Mouse (Mus musculus): Measurements from ENCODE around the gene Scd2. TPM values are rescaled to one million over a fixed set of nuclear protein-coding genes. Genes with fewer than 3 reads are reported as not detected.
"Not testable (repeated sequence)": the region's sequence is repeated elsewhere in the genome, so short reads cannot be mapped to it uniquely, and the experiment has no call there.

The Scd2 gene
- polyA plus RNA-seq, 1 experiment from 2014 or later: 205 TPM

DNA sequence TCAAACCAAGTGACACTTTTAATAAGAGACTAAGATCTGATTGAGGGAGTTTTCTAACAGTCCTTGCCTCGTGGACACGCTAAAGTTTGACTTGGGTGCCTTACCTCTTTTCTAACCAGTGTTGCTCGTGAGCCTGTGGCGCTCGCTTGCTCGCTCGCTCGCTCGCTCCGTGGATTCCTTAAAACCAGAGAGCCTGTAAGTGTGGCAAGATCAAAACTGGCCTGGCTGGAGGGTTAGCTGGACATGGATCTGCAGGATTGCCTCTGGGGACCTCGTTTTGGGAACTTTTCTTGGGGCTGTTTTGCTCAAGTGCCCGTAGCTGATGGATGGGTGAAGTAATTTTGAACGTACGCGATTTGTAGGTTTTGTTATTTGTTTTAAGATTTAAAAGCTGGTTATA, 12.2 kb downstream of the Scd2 start:
- peaks cover 77% of the 10 kb centered on the region for H3K36me3 ChIP-seq (ENCODE audit: control insufficient read depth, insufficient read depth, low read length)

DNA sequence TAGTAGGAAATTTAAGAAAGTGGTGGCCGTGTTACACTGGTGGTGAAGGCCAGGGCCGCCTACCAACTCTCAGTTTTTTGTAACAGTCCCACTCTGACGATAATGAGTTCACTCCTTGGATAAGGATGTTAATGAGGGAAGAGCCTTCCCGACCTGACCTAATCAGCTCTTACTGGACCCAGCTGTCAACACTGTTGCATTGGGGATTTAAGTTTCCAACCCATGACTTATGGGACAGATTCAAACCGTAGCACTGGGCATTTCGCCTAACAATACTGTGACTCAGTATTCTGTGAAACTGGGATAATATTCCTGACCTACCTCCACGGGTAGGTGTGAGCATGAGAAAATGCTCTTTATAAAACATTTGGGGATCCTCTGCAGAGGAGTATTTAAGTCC, 12.7 kb downstream of the Scd2 start:
- ATAC-seq (ENCODE audit: low FRiP score, low TSS enrichment): no peak
- H3K36me3 ChIP-seq (ENCODE audit: control insufficient read depth, insufficient read depth, low read length): peaks cover 73% of the 10 kb centered on the region

More for the DNA sequence above, 12.2 kb downstream of the Scd2 start:
- peaks cover 16% of the 10 kb centered on the region for H3K4me1 ChIP-seq (ENCODE audit: control insufficient read depth, insufficient read depth, low read length)
- H3K27ac ChIP-seq (ENCODE audit: low read depth, low read length): no peak overlapping the region
- no peak overlapping the region for H3K9ac ChIP-seq (ENCODE audit: low read depth, low read length)
- H3K9me3 ChIP-seq (ENCODE audit: control insufficient read depth, low read length): no peaks in the 10 kb centered on the region
- no peak overlapping the region for H3K4me2 ChIP-seq (replicated peaks; ENCODE audit: low read depth, low read length)
- no peak overlapping the region for H3K4me3 ChIP-seq (ENCODE audit: low read length)
- WGBS: 93% methylated on average over 15 of the region's 15 CpGs
- no peaks in the 10 kb centered on the region for H3K27me3 ChIP-seq (ENCODE audit: control insufficient read depth, insufficient read depth, low read length)
- ATAC-seq (ENCODE audit: low FRiP score, low TSS enrichment): no peak

DNA sequence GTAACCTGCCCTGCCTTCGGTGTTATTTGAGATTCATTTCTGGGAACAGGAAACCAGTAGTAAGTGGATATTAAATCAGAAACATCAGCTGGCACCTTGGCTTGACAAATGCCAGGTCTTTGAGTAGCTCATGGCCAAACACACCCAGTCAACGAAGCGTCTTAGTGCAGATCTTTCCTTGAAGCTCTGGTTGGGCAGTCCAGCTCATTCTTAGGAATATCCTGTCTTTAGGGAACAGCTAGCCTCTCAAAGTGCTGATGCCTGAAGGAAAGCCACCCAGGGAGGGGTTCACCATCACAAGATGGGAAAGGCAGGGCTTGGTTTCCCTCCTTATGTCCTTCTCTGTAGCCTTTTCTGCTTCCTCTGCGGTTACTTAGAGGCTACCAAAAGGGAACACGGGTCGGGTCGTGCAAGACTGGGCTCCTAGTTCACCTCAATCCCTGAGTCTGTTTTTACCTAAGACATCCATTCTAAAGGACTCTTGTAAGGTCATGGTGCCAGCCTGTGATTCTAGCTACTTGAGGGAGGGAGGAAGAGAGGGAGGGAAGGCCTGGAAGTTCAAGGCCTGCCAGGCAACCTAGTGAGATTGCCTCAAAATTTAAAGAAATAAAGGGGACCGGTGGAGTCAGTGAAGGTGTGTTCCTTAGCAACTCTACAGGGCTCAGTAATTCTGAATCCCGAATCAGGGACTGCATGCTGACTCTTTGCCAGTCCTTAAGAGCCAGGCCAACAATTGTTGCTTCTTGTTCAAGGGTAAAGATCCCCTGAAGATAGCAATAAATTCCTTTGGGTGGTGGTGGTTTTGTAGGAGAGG, 13.8 kb downstream of the Scd2 start:
- no peak overlapping the region for H3K4me3 ChIP-seq (ENCODE audit: low read length)
- whole genome bisulfite sequencing: 84% methylated on average over 9 of the region's 9 CpGs
- peaks cover 61% of the 10 kb centered on the region for H3K36me3 ChIP-seq (ENCODE audit: control insufficient read depth, insufficient read depth, low read length)
- H3K9me3 ChIP-seq (ENCODE audit: control insufficient read depth, low read length): no peaks in the 10 kb centered on the region
- peaks cover 27% of the 10 kb centered on the region for H3K4me1 ChIP-seq (ENCODE audit: control insufficient read depth, insufficient read depth, low read length)
- no peak overlapping the region for H3K4me2 ChIP-seq (replicated peaks; ENCODE audit: low read depth, low read length)
- no peak overlapping the region for H3K27ac ChIP-seq (ENCODE audit: low read depth, low read length)
- no peak for ATAC-seq (ENCODE audit: low FRiP score, low TSS enrichment)
- no peak overlapping the region for H3K9ac ChIP-seq (ENCODE audit: low read depth, low read length)
- no peaks in the 10 kb centered on the region for H3K27me3 ChIP-seq (ENCODE audit: control insufficient read depth, insufficient read depth, low read length)

More for the DNA sequence above, 12.7 kb downstream of the Scd2 start:
- H3K4me1 ChIP-seq (ENCODE audit: control insufficient read depth, insufficient read depth, low read length): peaks cover 16% of the 10 kb centered on the region
- WGBS: 78% methylated on average over 7 of the region's 7 CpGs
- no peak overlapping the region for H3K27ac ChIP-seq (ENCODE audit: low read depth, low read length)
- H3K27me3 ChIP-seq (ENCODE audit: control insufficient read depth, insufficient read depth, low read length): no peaks in the 10 kb centered on the region
- no peaks in the 10 kb centered on the region for H3K9me3 ChIP-seq (ENCODE audit: control insufficient read depth, low read length)
- no peak overlapping the region for H3K9ac ChIP-seq (ENCODE audit: low read depth, low read length)
- H3K4me2 ChIP-seq (replicated peaks; ENCODE audit: low read depth, low read length): no peak overlapping the region
- no peak overlapping the region for H3K4me3 ChIP-seq (ENCODE audit: low read length)

DNA sequence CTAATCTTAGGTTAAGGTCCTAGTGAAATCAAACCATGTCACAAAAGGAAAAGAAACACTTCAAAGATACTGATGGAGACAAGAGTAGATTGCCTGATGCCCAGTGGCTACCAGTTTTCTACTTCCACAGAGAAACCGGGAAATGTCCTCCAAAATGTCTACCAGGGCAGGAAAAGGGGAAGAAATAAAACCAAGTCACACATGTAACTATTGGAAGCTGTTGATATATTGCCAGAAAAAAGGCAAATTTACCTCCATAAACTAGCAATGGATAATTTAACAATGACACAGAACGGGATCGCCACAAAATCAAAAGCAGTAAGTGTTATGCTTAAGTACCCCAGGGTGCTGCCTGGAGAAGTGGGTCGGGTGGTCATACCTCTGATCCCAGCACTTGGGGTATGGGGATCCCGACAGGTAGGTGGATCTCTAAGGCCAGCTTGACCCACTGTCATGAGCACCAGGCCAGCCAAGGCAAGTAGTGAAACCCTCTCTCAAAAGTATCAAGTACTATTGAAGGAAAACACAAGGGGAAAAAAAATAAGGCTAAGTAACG, 14.5 kb downstream of the Scd2 start:
- H3K36me3 ChIP-seq (ENCODE audit: control insufficient read depth, insufficient read depth, low read length): peaks cover 54% of the 10 kb centered on the region
- no peak overlapping the region for H3K4me3 ChIP-seq (ENCODE audit: low read length)
- no peak overlapping the region for H3K27ac ChIP-seq (ENCODE audit: low read depth, low read length)
- 82% methylated on average over 6 of the region's 6 CpGs for WGBS
- no peak overlapping the region for H3K4me2 ChIP-seq (replicated peaks; ENCODE audit: low read depth, low read length)
- peaks cover 21% of the 10 kb centered on the region for H3K4me1 ChIP-seq (ENCODE audit: control insufficient read depth, insufficient read depth, low read length)
- H3K27me3 ChIP-seq (ENCODE audit: control insufficient read depth, insufficient read depth, low read length): no peaks in the 10 kb centered on the region
- no peak for ATAC-seq (ENCODE audit: low FRiP score, low TSS enrichment)
- H3K9me3 ChIP-seq (ENCODE audit: control insufficient read depth, low read length): no peaks in the 10 kb centered on the region
- H3K9ac ChIP-seq (ENCODE audit: low read depth, low read length): no peak overlapping the region

DNA sequence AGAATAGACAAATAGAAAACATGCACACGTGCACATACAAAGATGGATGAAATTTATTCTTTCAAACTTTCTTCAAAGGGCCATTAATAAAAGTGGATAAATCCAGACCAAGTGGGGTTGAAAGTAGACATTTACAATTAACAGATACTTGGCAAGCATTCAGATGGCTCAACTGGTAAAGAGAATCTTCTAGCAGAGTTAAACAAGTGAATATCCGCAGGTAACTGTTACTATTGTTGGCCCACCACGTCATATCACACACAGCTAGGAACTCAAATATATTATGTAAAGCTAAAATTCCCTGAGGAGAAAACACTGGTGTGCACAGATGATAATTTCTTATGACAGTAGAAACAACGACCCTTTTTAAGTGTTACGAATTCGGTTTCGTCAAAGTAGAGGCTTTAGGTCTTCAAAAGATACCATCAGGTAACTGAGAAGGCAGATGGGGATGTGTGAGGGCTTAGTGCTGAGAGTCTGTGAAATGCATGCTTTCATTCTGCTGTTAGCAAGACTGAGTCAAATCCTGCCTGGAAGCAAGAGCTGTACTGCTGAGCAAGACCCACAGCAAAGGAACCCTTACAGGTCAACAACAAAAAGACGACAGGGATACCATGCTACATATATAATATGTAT, 15.3 kb downstream of the Scd2 start:
- H3K36me3 ChIP-seq (ENCODE audit: control insufficient read depth, insufficient read depth, low read length): peaks cover 47% of the 10 kb centered on the region
- H3K4me3 ChIP-seq (ENCODE audit: low read length): no peak overlapping the region
- H3K4me1 ChIP-seq (ENCODE audit: control insufficient read depth, insufficient read depth, low read length): peaks cover 20% of the 10 kb centered on the region
- H3K4me2 ChIP-seq (replicated peaks; ENCODE audit: low read depth, low read length): no peak overlapping the region
- ATAC-seq (ENCODE audit: low FRiP score, low TSS enrichment): no peak
- no peak overlapping the region for H3K9ac ChIP-seq (ENCODE audit: low read depth, low read length)
- H3K27me3 ChIP-seq (ENCODE audit: control insufficient read depth, insufficient read depth, low read length): no peaks in the 10 kb centered on the region
- no peaks in the 10 kb centered on the region for H3K9me3 ChIP-seq (ENCODE audit: control insufficient read depth, low read length)
- 87% methylated on average over 8 of the region's 8 CpGs for WGBS
- H3K27ac ChIP-seq (ENCODE audit: low read depth, low read length): no peak overlapping the region

DNA sequence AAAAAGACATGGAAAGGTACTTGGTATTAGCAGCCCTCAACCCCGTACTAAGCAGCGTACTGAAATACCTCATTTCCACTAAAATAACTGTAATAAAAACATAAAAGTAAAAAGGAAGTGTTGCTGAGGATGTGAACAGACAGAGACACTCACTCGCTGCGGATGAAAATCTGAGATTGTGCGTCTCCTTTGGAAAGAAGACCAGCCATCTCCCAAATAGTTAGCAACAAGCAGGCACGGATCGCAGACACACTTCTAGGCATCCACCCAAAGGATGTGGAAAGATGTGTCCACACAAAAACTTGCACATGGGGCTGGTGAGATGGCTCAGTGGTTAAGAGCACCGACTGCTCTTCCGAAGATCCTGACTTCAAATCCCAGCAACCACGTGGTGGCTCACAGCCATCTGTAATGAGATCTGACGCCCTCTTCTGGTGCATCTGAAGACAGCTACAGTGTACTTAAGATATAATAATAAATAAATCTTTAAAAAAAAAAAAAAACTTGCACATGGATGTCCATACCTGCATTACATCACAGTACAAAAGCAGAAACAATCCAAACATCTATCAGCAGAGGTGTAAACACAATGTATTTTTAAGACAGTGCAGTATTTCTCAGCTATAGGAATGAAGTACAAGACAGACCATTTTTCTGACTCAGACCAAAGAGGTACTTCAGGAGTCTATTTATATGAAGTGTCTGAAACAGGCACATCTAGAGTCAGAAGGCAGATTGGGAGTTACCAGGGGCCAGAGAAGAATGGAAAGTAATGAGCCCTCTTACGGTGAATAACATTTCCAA, 16.1 kb downstream of the Scd2 start:
- Histone ChIP-seq H3K4me3 (ENCODE audit: low read length) (no peak overlapping the region), H3K4me1 (ENCODE audit: control insufficient read depth, insufficient read depth, low read length) (peaks cover 25% of the 10 kb centered on the region), H3K27ac (ENCODE audit: low read depth, low read length) (no peak overlapping the region), H3K4me2 (replicated peaks; ENCODE audit: low read depth, low read length) (no peak overlapping the region), H3K9me3 (ENCODE audit: control insufficient read depth, low read length) (no peaks in the 10 kb centered on the region), H3K27me3 (ENCODE audit: control insufficient read depth, insufficient read depth, low read length) (no peaks in the 10 kb centered on the region), H3K36me3 (ENCODE audit: control insufficient read depth, insufficient read depth, low read length) (peaks cover 39% of the 10 kb centered on the region), H3K9ac (ENCODE audit: low read depth, low read length) (no peak overlapping the region)
- 85% methylated on average over 12 of the region's 12 CpGs for WGBS
- ATAC-seq (ENCODE audit: low FRiP score, low TSS enrichment): no peak

DNA sequence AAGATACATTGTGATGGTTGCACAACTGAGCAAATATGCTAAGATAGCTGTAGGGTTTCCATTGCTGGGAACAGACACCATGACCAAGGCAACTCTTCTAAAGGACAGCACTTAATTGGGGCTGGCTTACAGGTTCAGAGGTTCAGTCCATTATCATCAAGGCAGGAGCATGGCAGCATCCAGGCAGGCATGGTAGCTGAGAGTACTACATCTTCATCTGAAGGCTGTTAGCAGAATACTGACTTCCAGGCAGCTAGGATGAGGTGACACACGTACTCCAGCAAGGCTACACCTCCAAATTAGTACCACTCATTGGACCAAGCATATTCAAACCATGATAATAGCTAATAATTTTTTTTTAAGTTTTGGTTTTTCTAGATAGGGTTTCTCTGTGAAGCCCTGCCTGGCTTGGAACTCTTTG, 16.7 kb downstream of the Scd2 start:
- H3K9ac ChIP-seq (ENCODE audit: low read depth, low read length): not testable (repeated sequence)

DNA sequence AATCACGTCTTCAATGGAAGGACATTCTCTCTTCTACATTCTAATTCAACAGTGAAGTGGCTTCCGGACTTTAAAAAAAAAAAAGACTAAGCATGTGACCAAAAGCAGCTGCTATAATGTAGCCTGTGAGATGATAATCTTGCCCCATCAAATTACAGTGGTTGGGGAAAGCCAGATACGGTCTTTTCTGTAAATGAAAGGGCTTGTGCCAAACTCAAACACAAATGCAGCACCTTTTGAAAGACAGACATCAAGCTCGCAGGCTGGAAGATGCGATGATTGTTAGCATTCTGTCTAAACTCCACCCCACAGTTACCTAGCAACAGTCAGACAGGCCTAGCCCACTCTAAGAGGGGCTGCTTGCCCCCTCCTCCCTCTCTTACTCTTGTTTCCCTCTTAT, 17.3 kb downstream of the Scd2 start:
- H3K36me3 ChIP-seq (ENCODE audit: control insufficient read depth, insufficient read depth, low read length): peaks cover 26% of the 10 kb centered on the region
- H3K4me3 ChIP-seq (ENCODE audit: low read length): no peak overlapping the region
- H3K4me1 ChIP-seq (ENCODE audit: control insufficient read depth, insufficient read depth, low read length): peaks cover 30% of the 10 kb centered on the region
- H3K27ac ChIP-seq (ENCODE audit: low read depth, low read length): no peak overlapping the region
- no peak overlapping the region for H3K9ac ChIP-seq (ENCODE audit: low read depth, low read length)
- WGBS: 42% methylated on average over 5 of the region's 5 CpGs
- H3K4me2 ChIP-seq (replicated peaks; ENCODE audit: low read depth, low read length): no peak overlapping the region
- no peaks in the 10 kb centered on the region for H3K9me3 ChIP-seq (ENCODE audit: control insufficient read depth, low read length)
- no peak for ATAC-seq (ENCODE audit: low FRiP score, low TSS enrichment)
- no peaks in the 10 kb centered on the region for H3K27me3 ChIP-seq (ENCODE audit: control insufficient read depth, insufficient read depth, low read length)

More for the DNA sequence above, 16.7 kb downstream of the Scd2 start:
- H3K9me3 ChIP-seq (ENCODE audit: control insufficient read depth, low read length); H3K27me3 ChIP-seq (ENCODE audit: control insufficient read depth, insufficient read depth, low read length); H3K4me2 ChIP-seq (replicated peaks; ENCODE audit: low read depth, low read length); ATAC-seq (ENCODE audit: low FRiP score, low TSS enrichment); H3K4me3 ChIP-seq (ENCODE audit: low read length); H3K27ac ChIP-seq (ENCODE audit: low read depth, low read length): not testable (repeated sequence)
- Histone ChIP-seq H3K36me3 (ENCODE audit: control insufficient read depth, insufficient read depth, low read length) (peaks cover 33% of the 10 kb centered on the region), H3K4me1 (ENCODE audit: control insufficient read depth, insufficient read depth, low read length) (peaks cover 27% of the 10 kb centered on the region)
- 76% methylated on average over 1 of the region's 1 CpGs for WGBS

Data from kidney, embryonic 14.5 days (tissue).